Mouse (Mus musculus) spleen, postnatal 14 days (tissue): ENCODE results near the gene Apoh.
A peak's percentile ranks its signal among the peaks of the same experiment; 100 is the strongest.

ENCODE experiments used
- DNase-seq, 2 experiments: peaks; one replicate each; pipeline ENCODE4 v3.0.0; 2021 to 2022; ENCODE audit warnings: low spot score in 2 of 2

Apoh gene

DNA sequence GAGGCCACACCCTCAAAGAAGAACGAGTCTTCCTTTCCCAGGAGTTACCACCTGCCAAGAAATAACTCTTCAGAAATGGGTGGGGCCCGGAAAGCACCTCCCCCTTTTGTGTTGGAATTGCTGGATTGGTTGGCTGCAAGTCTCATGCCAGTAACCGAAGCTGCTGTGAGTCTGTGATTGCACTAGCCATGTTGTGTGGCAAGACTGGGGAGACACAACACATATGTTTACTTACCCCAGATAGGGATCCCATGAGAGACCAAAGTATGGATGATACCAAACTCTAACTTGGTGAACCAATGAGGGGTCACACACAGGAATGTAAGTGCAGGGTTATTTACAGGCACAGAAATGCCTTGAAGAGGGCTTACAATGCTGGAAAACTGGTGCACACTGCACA lies 39.5 kb downstream of the Apoh start:
- DNase-seq: no peak

- no peak for DNase-seq
Measured at GRCm38 (mm10) chr11:108384920-108385665, 41.9 kb downstream of the Apoh start.

DNA sequence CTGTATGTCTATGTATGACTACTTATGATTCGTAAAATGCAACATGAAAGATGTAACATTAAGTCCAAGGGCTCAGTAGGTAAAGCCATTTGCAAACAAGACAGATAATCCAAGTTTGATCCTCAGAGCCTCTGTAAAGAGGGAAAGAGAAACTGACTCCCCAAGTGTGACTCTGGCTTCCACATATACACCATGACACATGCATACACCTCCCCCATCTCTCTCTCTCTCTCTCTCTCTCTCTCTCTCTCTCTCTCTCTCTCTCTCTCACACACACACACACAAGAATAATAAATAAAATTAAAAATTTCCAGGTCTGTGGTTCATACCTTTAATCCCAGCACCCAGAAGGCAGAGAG lies 42.5 kb downstream of the Apoh start:
- DNase-seq: no peak

DNA sequence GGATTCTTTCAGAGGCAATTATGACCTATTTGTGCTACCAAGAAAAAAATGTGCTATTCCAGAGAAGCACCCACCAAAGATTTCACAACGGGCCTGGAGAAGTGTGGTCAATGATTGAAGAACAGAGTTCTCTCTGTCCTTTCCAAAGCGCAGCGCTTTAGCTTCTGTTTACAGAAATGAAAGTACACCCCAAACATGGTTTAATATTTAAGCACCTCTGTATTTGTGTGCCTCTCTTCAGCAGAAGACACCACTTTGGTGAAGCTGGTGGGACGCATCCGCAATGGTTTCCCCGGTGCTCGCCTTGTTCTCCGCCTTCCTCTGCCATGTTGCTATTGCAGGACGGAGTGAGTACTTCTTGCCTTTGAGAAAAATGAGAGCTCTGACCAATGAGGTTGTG lies 51.9 kb downstream of the Apoh start:
- no peak for DNase-seq

GRCm38 (mm10) chr11:108396076-108396829 lies 53.1 kb downstream of the Apoh start:
- DNase-seq: no peak

DNA sequence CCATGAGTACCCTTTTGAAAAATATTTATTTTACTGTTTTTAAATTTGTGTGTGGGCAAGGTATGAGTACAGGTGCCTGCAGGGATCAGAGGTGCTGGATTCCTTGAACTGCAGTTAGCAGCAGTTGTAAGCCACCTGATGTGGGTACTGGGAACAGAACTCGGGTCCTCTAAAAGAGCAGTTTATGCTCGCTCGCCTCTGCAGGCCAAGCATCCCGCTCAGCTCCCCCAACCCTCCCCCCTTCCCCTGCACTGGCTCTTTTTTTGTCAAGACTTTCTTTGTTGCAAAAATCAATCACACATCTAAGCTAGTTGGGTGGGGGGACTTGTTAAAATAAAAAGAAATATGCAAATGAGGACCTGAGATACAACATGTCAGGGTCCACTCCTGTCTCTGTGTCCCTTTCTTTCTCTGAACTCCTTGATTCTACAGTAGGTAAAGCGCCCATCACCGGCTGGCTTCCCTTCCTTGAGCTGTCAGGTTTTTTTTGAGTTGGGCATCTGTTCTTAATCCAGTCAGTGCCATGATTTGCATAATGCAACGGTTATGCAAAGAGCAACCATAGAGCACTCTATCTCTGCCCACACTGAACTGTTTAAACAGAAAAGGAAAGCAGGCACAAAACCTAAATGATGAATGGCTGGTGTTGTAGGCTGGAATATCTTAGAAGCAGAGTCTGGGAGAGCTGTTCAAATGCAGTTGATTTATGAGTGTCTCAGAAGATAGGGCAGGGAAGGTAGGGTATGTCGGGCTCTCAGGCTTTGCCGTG lies 66.9 kb downstream of the Apoh start:
- no peak for DNase-seq

GRCm38 (mm10) chr11:108416360-108416759 lies 73.2 kb downstream of the Apoh start:
- no peak for DNase-seq

DNA sequence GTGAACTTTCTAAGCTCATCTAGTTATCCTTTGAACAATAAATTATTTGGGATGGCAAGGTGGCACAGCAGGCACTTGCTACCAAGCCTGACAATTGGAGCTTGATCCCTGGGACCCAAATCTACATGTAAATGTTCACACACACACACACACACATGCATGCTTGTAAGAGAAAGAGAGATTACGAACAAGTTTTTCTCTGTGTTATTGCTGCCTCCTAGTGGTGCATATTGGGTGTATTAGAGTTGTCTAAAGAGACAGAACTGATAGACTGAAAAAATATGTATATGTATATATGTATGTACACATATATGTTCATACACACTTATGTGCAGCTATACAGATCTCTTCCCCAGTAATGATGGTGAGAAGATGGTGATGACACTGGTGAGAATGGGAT lies 75.4 kb downstream of the Apoh start:
- no peak for DNase-seq

DNA sequence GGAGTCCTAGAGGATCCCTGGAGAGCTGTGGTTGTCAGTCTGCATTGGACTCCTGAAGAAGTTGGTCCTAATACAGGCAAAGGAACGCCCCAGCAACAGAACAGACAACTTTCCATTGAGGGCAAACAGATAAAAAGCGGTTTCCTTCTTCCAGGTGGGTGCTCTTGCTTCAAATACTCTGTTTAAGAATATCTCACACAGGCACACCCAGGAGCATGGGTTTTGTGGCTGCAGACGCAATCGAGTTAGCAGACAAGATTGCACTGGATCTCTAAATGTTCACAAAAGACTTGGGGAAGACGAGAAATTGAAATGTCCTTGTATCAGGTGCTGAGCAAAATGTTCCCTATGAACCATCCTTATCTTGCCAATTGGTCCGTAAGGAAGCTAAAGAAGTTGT lies 76.1 kb downstream of the Apoh start:
- no peak for DNase-seq

DNA sequence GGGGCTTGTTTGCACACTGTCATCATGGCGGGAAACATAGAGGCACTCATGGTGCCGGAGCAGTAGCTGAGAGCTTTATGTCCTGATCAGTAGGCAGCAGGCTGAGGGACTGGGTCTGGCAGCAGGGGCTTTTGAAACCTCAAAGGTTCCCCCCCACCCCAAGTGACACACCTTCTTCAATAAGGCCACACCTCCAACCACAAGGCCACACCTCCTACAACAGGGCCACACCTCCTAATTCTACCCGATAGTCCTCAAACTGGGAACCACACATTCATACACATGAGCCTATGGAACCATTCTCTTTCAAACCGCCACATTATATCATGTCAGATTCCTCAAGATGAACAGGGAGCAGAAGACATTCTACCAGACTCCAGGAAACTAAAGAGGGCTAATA lies 77.6 kb downstream of the Apoh start:
- DNase-seq: no peak

- no peak for DNase-seq
Measured at GRCm38 (mm10) chr11:108423221-108423620, 80.1 kb downstream of the Apoh start.

- no peak for DNase-seq
Measured at GRCm38 (mm10) chr11:108424111-108424510, 81.0 kb downstream of the Apoh start.

DNA sequence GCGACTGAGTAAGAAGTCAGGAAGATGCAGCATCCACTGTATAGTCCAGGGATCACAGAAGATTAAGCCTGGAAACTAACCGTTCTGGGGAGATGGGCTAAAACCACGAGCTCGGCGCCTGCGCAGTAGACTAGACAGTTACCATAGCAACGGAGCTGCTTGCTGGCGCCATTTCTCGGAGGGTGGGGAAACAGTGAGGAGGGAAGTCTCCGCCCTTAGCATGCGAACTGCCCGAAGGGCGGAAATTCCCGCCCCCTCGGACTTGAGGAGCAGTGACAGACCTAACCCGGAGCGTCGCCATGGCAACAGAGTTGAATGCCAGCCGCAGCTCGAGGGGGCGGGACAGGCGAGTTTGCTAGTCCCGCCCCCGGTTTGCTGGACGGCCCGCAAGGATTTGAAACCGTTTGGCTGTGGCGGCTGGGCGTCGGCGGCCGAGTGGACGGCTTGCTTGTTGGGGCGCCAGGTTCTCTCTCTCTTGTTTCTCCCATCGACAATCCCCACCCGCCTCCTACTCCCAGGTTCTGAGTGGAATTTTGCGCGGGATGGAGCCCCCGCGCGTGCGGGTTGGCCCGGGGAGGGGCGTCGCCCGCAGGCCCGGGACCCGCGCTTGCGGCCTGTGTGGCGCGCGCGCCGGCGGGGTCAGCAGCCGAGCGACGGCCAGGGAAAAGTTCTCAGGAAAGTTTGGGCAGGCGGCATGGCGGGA lies 81.9 kb downstream of the Apoh start, which contains the start of gene Cep112:
Gene Cep112 (plus strand): TSS at position 304 of the 703 bp plus-strand sequence.
- DNase-seq: peak; percentile 62 to 70

DNA sequence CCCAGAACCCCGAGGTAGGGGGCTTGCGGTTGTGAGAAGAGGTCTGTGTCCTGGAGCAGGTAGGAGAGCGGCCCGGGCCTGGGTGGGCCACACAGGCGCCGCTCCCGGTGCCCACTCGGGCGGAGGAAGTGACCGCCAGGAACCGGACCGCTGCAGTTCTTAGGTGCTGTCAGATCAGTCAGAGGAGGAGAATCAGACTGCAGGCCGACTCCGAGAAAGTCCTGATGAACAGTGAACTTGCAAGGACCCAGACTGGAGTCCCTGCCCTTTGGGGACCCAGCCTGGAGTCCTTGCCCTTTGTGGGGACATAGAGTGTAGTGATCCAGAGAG lies 82.4 kb downstream of the Apoh start:
- no peak for DNase-seq

DNA sequence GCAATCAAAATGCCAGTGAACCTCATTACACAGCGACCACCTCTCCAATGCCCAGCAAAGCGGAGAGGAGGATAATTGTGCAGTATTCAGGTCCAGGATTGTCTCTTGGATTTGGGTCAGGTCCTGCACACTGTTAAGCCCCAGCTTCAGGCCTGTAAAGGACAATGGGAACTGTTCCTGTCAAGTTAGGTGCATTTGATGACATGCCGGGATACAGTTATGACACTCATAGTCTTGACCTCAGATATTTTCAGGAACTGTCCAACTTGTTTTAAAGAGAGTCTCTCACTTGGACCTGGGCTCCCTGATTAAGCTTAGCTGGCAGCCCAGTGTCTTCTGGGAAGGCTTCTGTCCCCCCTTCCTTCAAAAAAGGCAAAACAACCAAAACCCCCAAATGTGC lies 82.9 kb downstream of the Apoh start:
- no peak for DNase-seq

DNA sequence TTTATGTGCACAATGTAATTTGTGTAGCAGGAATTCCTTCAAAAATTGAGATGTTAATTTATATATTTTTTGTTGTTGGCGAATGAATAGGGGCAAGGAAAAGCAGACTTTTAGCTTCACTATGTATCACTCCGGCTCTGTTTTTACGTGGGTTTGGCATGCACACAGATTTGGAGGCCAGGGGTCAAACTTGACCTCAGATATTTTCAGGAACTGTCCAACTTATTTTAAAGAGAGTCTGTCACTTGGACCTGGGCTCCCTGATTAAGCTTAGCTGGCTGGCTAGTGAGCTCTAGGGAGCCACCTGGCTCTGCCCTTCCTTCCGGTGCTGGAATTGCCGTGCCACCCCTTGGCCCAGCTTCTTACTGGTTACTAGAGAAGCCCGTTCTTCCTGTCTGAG lies 84.0 kb downstream of the Apoh start:
- no peak for DNase-seq

GRCm38 (mm10) chr11:108429076-108429475 lies 85.9 kb downstream of the Apoh start:
- DNase-seq: no peak

GRCm38 (mm10) chr11:108443893-108444563 lies 100.9 kb downstream of the Apoh start:
- no peak for DNase-seq

DNA sequence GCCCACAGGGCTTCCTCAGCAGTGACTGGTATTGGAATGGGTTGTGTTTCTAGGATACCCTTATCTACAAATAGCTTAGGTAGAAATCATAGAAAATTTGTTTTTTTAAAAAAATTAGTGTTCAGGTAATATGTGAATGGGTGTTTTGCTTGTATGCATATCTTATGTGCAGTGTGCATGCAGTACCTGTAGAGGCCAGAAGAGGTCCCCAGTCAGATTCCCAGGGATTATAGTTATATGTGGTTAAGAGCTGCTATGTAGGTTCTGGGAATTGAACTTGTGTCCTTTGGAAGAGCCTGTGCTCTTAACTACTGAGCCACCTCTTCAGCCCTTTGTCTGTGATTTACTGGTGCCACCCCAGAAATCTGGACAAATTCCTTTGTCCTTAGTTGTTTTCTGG lies 104.0 kb downstream of the Apoh start:
- no peak for DNase-seq

GRCm38 (mm10) chr11:108449811-108450210 lies 106.7 kb downstream of the Apoh start:
- DNase-seq: peak; percentile 19 to 51

GRCm38 (mm10) chr11:108459599-108459998 lies 116.4 kb downstream of the Apoh start:
- no peak for DNase-seq
